Mouse (Mus musculus): ENCODE results near the gene Clca2.

DNA sequence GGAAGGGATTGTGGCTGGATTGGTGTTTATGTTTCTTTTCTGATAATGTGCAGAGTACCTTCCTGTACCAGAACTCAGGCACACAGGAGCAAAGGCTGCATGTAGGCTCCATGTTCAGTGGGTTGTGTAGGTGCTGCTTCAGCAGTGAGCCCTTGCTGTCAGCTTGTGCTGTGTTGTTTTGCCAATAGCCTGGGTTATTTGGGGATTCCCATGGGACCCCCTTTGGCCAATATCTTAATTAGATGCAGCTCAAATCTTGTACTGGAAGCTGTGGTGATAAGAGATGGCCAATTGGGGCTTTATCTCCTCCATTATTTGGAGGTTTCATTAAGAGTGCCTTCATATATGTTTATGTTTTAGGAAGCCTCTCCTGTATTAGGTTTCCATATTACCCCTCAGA is 43.7 kb upstream of the Clca2 start:
- no peak for TF ChIP-seq CTCF (IDR thresholded peaks at IDR 0.05; ENCODE audit: low read depth)
- no peak for TF ChIP-seq EP300 (IDR thresholded peaks at IDR 0.05; ENCODE audit: low read depth)
